Mouse (Mus musculus): Measurements from ENCODE around the gene Mrpl4.

DNA sequence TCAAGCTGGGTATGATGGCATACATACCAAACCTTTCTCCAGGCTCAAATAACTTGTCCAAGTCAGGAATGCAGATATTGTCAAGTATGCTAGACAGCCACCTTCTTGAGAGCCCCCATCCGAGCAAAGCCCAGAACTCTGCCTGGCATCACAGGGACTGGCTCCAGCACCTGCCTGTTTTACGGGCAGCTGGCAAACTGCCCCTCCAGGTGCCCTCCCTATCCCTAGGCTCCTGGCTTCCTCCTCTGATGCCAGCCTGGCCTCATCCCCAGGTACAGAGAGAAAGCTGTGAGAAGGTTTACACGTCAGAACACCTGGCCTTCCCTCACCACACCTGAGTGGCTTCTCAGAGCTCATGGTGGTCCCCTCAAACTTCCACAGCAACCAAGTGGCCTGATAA lies 45.5 kb upstream of the Mrpl4 start:
- TF ChIP-seq CTCF (IDR thresholded peaks at IDR 0.05; ENCODE audit: low read depth) (no peak), EP300 (IDR thresholded peaks at IDR 0.05; ENCODE audit: low read depth) (no peak)
